Mouse (Mus musculus): Measurements from ENCODE around the gene B3gnt8.
A peak's percentile ranks its signal among the peaks of the same experiment; 100 is the strongest.

Gene B3gnt8

GRCm38 (mm10) chr7:25618865-25619721, 7.4 kb upstream of the B3gnt8 start, which contains the start of gene Dmac2:
Gene Dmac2 (plus strand): TSS chr7:25619414.
- peak; percentile 95 for DNase-seq (ENCODE audit: low read depth, low spot score)

GRCm38 (mm10) chr7:25619722-25619991, 6.8 kb upstream of the B3gnt8 start:
- no peak for DNase-seq (ENCODE audit: low read depth, low spot score)

- DNase-seq (ENCODE audit: low read depth, low spot score) = no peak
Measured at GRCm38 (mm10) chr7:25620101-25620500, 6.4 kb upstream of the B3gnt8 start.

GRCm38 (mm10) chr7:25620751-25621150, 5.7 kb upstream of the B3gnt8 start:
- no peak for DNase-seq (ENCODE audit: low read depth, low spot score)

GRCm38 (mm10) chr7:25623857-25624370, 2.5 kb upstream of the B3gnt8 start:
- no peak for DNase-seq (ENCODE audit: low read depth, low spot score)

GRCm38 (mm10) chr7:25624851-25625250, 1.6 kb upstream of the B3gnt8 start:
- DNase-seq (ENCODE audit: low read depth, low spot score) = no peak

GRCm38 (mm10) chr7:25625594-25626250, 732 bp upstream of the B3gnt8 start:
- DNase-seq (ENCODE audit: low read depth, low spot score) = no peak

- DNase-seq (ENCODE audit: low read depth, low spot score) = peak; percentile 35
Measured at GRCm38 (mm10) chr7:25627431-25628322, 1.2 kb downstream of the B3gnt8 start.

- DNase-seq (ENCODE audit: low read depth, low spot score) = no peak
Measured at GRCm38 (mm10) chr7:25628323-25628620, 1.8 kb downstream of the B3gnt8 start.

GRCm38 (mm10) chr7:25632679-25633078, 6.2 kb downstream of the B3gnt8 start:
- DNase-seq (ENCODE audit: low read depth, low spot score) = no peak

GRCm38 (mm10) chr7:25636373-25636772, 9.9 kb downstream of the B3gnt8 start:
- DNase-seq (ENCODE audit: low read depth, low spot score) = no peak

- no peak for DNase-seq (ENCODE audit: low read depth, low spot score)
Measured at GRCm38 (mm10) chr7:25637099-25637498, 10.6 kb downstream of the B3gnt8 start.

- no peak for DNase-seq (ENCODE audit: low read depth, low spot score)
Measured at GRCm38 (mm10) chr7:25639754-25640153, 13.3 kb downstream of the B3gnt8 start.

- DNase-seq (ENCODE audit: low read depth, low spot score) = no peak
Measured at GRCm38 (mm10) chr7:25644136-25644535, 17.7 kb downstream of the B3gnt8 start.

GRCm38 (mm10) chr7:25644631-25645030, 18.2 kb downstream of the B3gnt8 start:
- no peak for DNase-seq (ENCODE audit: low read depth, low spot score)

- DNase-seq (ENCODE audit: low read depth, low spot score) = no peak
Measured at GRCm38 (mm10) chr7:25645074-25645473, 18.6 kb downstream of the B3gnt8 start.

GRCm38 (mm10) chr7:25647574-25648123, 21.2 kb downstream of the B3gnt8 start:
- no peak for DNase-seq (ENCODE audit: low read depth, low spot score)

- no peak for DNase-seq (ENCODE audit: low read depth, low spot score)
Measured at GRCm38 (mm10) chr7:25649839-25650238, 23.4 kb downstream of the B3gnt8 start.

GRCm38 (mm10) chr7:25651281-25651680, 24.8 kb downstream of the B3gnt8 start:
- no peak for DNase-seq (ENCODE audit: low read depth, low spot score)

- DNase-seq (ENCODE audit: low read depth, low spot score) = no peak
Measured at GRCm38 (mm10) chr7:25652244-25652759, 25.8 kb downstream of the B3gnt8 start.

- DNase-seq (ENCODE audit: low read depth, low spot score) = no peak
Measured at GRCm38 (mm10) chr7:25655601-25656428, 29.4 kb downstream of the B3gnt8 start.

Measured in mesoderm, embryonic 11.5 days (tissue).